Mouse (Mus musculus) olfactory bulb, adult 2 months (tissue): ENCODE data around the gene Phf12.

Experiments
- CTCF ChIP-seq: fragments of 200-500 bp; IDR thresholded peaks from 2 replicates; pipeline ENCODE4 v1.5.1; 2012; ENCODE audit warnings: low read depth, mild to moderate bottlenecking, low read length, moderate library complexity; ENCODE audit not compliant: insufficient read depth
- POLR2A ChIP-seq: fragments of 200-500 bp; IDR thresholded peaks from 2 replicates; pipeline ENCODE4 v1.6.1; 2012; ENCODE audit warnings: mild to moderate bottlenecking, low read depth, low read length, moderate library complexity; ENCODE audit not compliant: insufficient read depth

GRCm38 (mm10) chr11:77973520-77973919 is 9.0 kb upstream of the Phf12 start:
- TF ChIP-seq CTCF: no peak
- no peak for TF ChIP-seq POLR2A
